Mouse (Mus musculus) stomach, embryonic 16.5 days (tissue): ENCODE measurements around the gene AI413582. TPM values are rescaled to one million over a fixed set of nuclear protein-coding genes. Genes with fewer than 3 reads are reported as not detected.

Experiments
- ATAC-seq: fragments of 200-750 bp; cut with Nextera tagmentation; 2 replicates; pipeline ENCODE4 v1.8.0; 2017; ENCODE audit warnings: moderate number of reproducible peaks, moderate TSS enrichment; ENCODE audit not compliant: insufficient read depth, low FRiP score
- H3K27ac ChIP-seq: fragments of 300-500 bp; sonication (generic); 2 replicates; pipeline ENCODE4 v1.5.1; 2014; ENCODE audit warnings: low read length
- H3K27me3 ChIP-seq: fragments of 300-500 bp; sonication (generic); 2 replicates; pipeline ENCODE4 v1.6.1; 2014; ENCODE audit warnings: low read length, control low read depth, mixed read lengths; ENCODE audit not compliant: control insufficient read depth, insufficient read depth
- H3K36me3 ChIP-seq: fragments of 300-500 bp; sonication (generic); 2 replicates; pipeline ENCODE4 v1.6.1; 2014; ENCODE audit warnings: low read length; ENCODE audit not compliant: control insufficient read depth, insufficient read depth
- H3K4me1 ChIP-seq: fragments of 300-500 bp; sonication (generic); 2 replicates; pipeline ENCODE4 v1.6.1; 2014; ENCODE audit warnings: low read length, control low read depth, mixed read lengths; ENCODE audit not compliant: control insufficient read depth, insufficient read depth
- H3K4me2 ChIP-seq: fragments of 300-500 bp; sonication (generic); 2 replicates; pipeline ENCODE4 v1.6.1; 2014; ENCODE audit warnings: low read depth, low read length, mixed read lengths
- H3K4me3 ChIP-seq: fragments of 300-500 bp; sonication (generic); replicated peaks from 2 replicates; pipeline ENCODE4 v1.5.1; 2014; ENCODE audit warnings: mild to moderate bottlenecking, low read length
- H3K9ac ChIP-seq: fragments of 300-500 bp; sonication (generic); 2 replicates; pipeline ENCODE4 v1.6.1; 2014; ENCODE audit warnings: low read length
- H3K9me3 ChIP-seq: fragments of 300-500 bp; sonication (generic); replicated peaks from 2 replicates; pipeline ENCODE4 v1.6.1; 2016; ENCODE audit warnings: low read length, control low read depth; ENCODE audit not compliant: control insufficient read depth
- WGBS: fragments of 180-500 bp; shearing (Covaris S2); extraction: QIAGEN DNeasy Blood & Tissue Kit; methylation state at CpG from one replicate; pipeline ENCODE4 v1.1.7; 2014; 5-methylcytosine and 5-hydroxymethylcytosine counted together
- polyA plus RNA-seq: library from polyadenylated mRNA; unstranded; fragments of >200 nt; fragmentation: Nextera tagmentation; extraction: Ambion mirVana; gene quantifications from 2 replicates; pipeline ENCODE4 v1.2.1, GENCODE M21; 2015

The AI413582 gene
- 24.3 and 29.0 TPM in 2 replicates for polyA plus RNA-seq

- Histone ChIP-seq H3K9me3 (no peaks in the 10 kb centered on the region), H3K4me1 (peaks cover 15% of the 10 kb centered on the region), H3K27ac (peak within 1 kb of the TSS; percentile 65), H3K27me3 (no peaks in the 10 kb centered on the region), H3K4me3 (peak within 1 kb of the TSS; percentile 66), H3K36me3 (no peaks in the 10 kb centered on the region), H3K9ac (peak within 1 kb of the TSS; percentile 79), H3K4me2 (peak within 1 kb of the TSS; percentile 93)
- ATAC-seq: peak; percentile 94
- WGBS: under 1% methylated on average over 58 of the region's 58 CpGs
Observed at GRCm38 (mm10) chr17:27565163-27565941, at the start of gene AI413582. AI413582 (minus strand) TSS chr17:27565756.

GRCm38 (mm10) chr17:27613016-27613415 lies 47.5 kb upstream of the AI413582 start:
- Histone ChIP-seq H3K4me1 (0 out of 2 replicates have a peak, but pooled peaks cover 10% of the 10 kb centered on the region), H3K27me3 (no peaks in the 10 kb centered on the region), H3K9me3 (peaks cover 5% of the 10 kb centered on the region; the same call in 1 of the 2 replicates), H3K9ac (no peak overlapping the region), H3K36me3 (0 out of 2 replicates have a peak, but pooled peaks cover 3% of the 10 kb centered on the region), H3K27ac (no peak overlapping the region), H3K4me3 (no peak overlapping the region), H3K4me2 (no peak overlapping the region)
- 82% methylated on average over 4 of the region's 4 CpGs for WGBS
- no peak for ATAC-seq

GRCm38 (mm10) chr17:27611994-27612393 lies 46.4 kb upstream of the AI413582 start:
- 81% methylated on average over 5 of the region's 5 CpGs for WGBS
- H3K4me3 ChIP-seq: no peak overlapping the region
- H3K27me3 ChIP-seq: no peaks in the 10 kb centered on the region
- 0 out of 2 replicates have a peak, but pooled peaks cover 10% of the 10 kb centered on the region for H3K4me1 ChIP-seq
- no peak overlapping the region for H3K27ac ChIP-seq
- H3K4me2 ChIP-seq: no peak overlapping the region
- no peak overlapping the region for H3K9ac ChIP-seq
- ATAC-seq: no peak
- no peaks in the 10 kb centered on the region for H3K36me3 ChIP-seq
- no peaks in the 10 kb centered on the region for H3K9me3 ChIP-seq

GRCm38 (mm10) chr17:27611519-27611884 lies 45.9 kb upstream of the AI413582 start:
- Histone ChIP-seq H3K36me3 (no peaks in the 10 kb centered on the region), H3K9me3 (no peaks in the 10 kb centered on the region), H3K27me3 (no peaks in the 10 kb centered on the region), H3K27ac (no peak overlapping the region), H3K9ac (no peak overlapping the region), H3K4me1 (0 out of 2 replicates have a peak, but pooled peaks cover 8% of the 10 kb centered on the region), H3K4me2 (no peak overlapping the region), H3K4me3 (no peak overlapping the region)
- 53% methylated on average over 3 of the region's 3 CpGs for WGBS
- no peak for ATAC-seq

- WGBS: 68% methylated on average over 10 of the region's 10 CpGs
- Histone ChIP-seq H3K9ac (no peak overlapping the region), H3K4me3 (no peak overlapping the region), H3K9me3 (no peaks in the 10 kb centered on the region), H3K4me1 (0 out of 2 replicates have a peak, but pooled peaks cover 8% of the 10 kb centered on the region), H3K27me3 (no peaks in the 10 kb centered on the region), H3K27ac (no peak overlapping the region), H3K4me2 (no peak overlapping the region), H3K36me3 (no peaks in the 10 kb centered on the region)
- no peak for ATAC-seq
Observed at GRCm38 (mm10) chr17:27610679-27611518, 45.3 kb upstream of the AI413582 start.

GRCm38 (mm10) chr17:27609576-27609975 lies 44.0 kb upstream of the AI413582 start:
- Histone ChIP-seq H3K9ac (no peak overlapping the region), H3K27me3 (no peaks in the 10 kb centered on the region), H3K36me3 (no peaks in the 10 kb centered on the region), H3K4me3 (no peak overlapping the region), H3K27ac (no peak overlapping the region), H3K4me1 (0 out of 2 replicates have a peak, but pooled peaks cover 8% of the 10 kb centered on the region), H3K4me2 (no peak overlapping the region), H3K9me3 (no peaks in the 10 kb centered on the region)
- 87% methylated on average over 7 of the region's 7 CpGs for WGBS
- no peak for ATAC-seq

- no peak overlapping the region for H3K9ac ChIP-seq
- H3K27me3 ChIP-seq: no peaks in the 10 kb centered on the region
- H3K36me3 ChIP-seq: no peaks in the 10 kb centered on the region
- H3K9me3 ChIP-seq: no peaks in the 10 kb centered on the region
- H3K4me2 ChIP-seq: no peak overlapping the region
- peaks cover 13% of the 10 kb centered on the region; the same call in 1 of the 2 replicates for H3K4me1 ChIP-seq
- no peak overlapping the region for H3K27ac ChIP-seq
- no peak overlapping the region for H3K4me3 ChIP-seq
- WGBS: 77% methylated on average over 21 of the region's 21 CpGs
- peak; percentile 47; the same call in 1 of the 2 replicates for ATAC-seq
Observed at GRCm38 (mm10) chr17:27603522-27604234, 38.1 kb upstream of the AI413582 start.

- H3K36me3 ChIP-seq: no peaks in the 10 kb centered on the region
- no peaks in the 10 kb centered on the region for H3K27me3 ChIP-seq
- no peak overlapping the region for H3K9ac ChIP-seq
- 84% methylated on average over 2 of the region's 2 CpGs for WGBS
- no peak overlapping the region for H3K4me3 ChIP-seq
- no peaks in the 10 kb centered on the region for H3K9me3 ChIP-seq
- H3K4me1 ChIP-seq: peaks cover 13% of the 10 kb centered on the region; the same call in 1 of the 2 replicates
- no peak overlapping the region for H3K27ac ChIP-seq
- ATAC-seq: no peak
- no peak overlapping the region for H3K4me2 ChIP-seq
Observed at GRCm38 (mm10) chr17:27603036-27603435, 37.5 kb upstream of the AI413582 start.
